Mouse (Mus musculus): Measurements from ENCODE around the gene S100a13. TPM values are rescaled to one million over a fixed set of nuclear protein-coding genes. Genes with fewer than 3 reads are reported as not detected.
A peak's percentile ranks its signal among the peaks of the same experiment; 100 is the strongest.

S100a13 gene
- total RNA-seq, 2 experiments from 2014 or later, result 20.5 to 23.9 TPM

- intact Hi-C loops (cut with DNase I), result no loop called here
Measured at GRCm38 (mm10) chr3:90497597-90497996, 16.6 kb upstream of the S100a13 start.

GRCm38 (mm10) chr3:90503444-90503843 is 10.8 kb upstream of the S100a13 start:
- intact Hi-C loops (cut with DNase I), result no loop called here
- no peak for DNase-seq (ENCODE audit: extremely low spot score in 1 of 2, low spot score in 2 of 2)

More at GRCm38 (mm10) chr3:90497597-90497996, 16.6 kb upstream of the S100a13 start:
- no peak for DNase-seq (ENCODE audit: extremely low spot score in 1 of 2, low spot score in 2 of 2)

- DNase-seq (ENCODE audit: extremely low spot score in 1 of 2, low spot score in 2 of 2), result no peak
- intact Hi-C loops (cut with DNase I), result loop anchor here (5.0 kb wide), 2 partner anchors 147 to 202 kb away; partner anchors contain the start of gene S100a7a
Measured at GRCm38 (mm10) chr3:90505216-90505615, 9.0 kb upstream of the S100a13 start.

GRCm38 (mm10) chr3:90506362-90506761 is 7.9 kb upstream of the S100a13 start:
- intact Hi-C loops (cut with DNase I), result loop anchor here (5.0 kb wide), 2 partner anchors 146 to 201 kb away; partner anchors contain the start of gene S100a7a
- DNase-seq (ENCODE audit: extremely low spot score in 1 of 2, low spot score in 2 of 2), result no peak

- intact Hi-C loops (cut with DNase I), result loop anchor here (5.0 kb wide), 2 partner anchors 144 to 199 kb away; partner anchors contain the start of gene S100a7a
- no peak for DNase-seq (ENCODE audit: extremely low spot score in 1 of 2, low spot score in 2 of 2)
Measured at GRCm38 (mm10) chr3:90508287-90508949, 5.8 kb upstream of the S100a13 start.

GRCm38 (mm10) chr3:90508950-90509746 is 5.1 kb upstream of the S100a13 start, which contains the start of gene Chtop:
TSS of gene Chtop (minus strand) at chr3:90509498.
- peak; percentile 99 to 100 for DNase-seq (ENCODE audit: extremely low spot score in 1 of 2, low spot score in 2 of 2)
- intact Hi-C loops (cut with DNase I), result loop anchor here (5.0 kb wide), 2 partner anchors 143 to 198 kb away; partner anchors contain the start of gene S100a7a

GRCm38 (mm10) chr3:90509747-90510123 is 4.5 kb upstream of the S100a13 start:
- DNase-seq (ENCODE audit: extremely low spot score in 1 of 2, low spot score in 2 of 2), result no peak

GRCm38 (mm10) chr3:90512276-90512675 is 2.0 kb upstream of the S100a13 start:
- intact Hi-C loops (cut with DNase I), result no loop called here
- DNase-seq (ENCODE audit: extremely low spot score in 1 of 2, low spot score in 2 of 2), result no peak

More at GRCm38 (mm10) chr3:90509747-90510123, 4.5 kb upstream of the S100a13 start:
- intact Hi-C loops (cut with DNase I), result loop anchor here (5.0 kb wide), 2 partner anchors 143 to 198 kb away; partner anchors contain the start of gene S100a7a

GRCm38 (mm10) chr3:90512948-90513642 is 1.1 kb upstream of the S100a13 start:
- intact Hi-C loops (cut with DNase I), result no loop called here
- no peak for DNase-seq (ENCODE audit: extremely low spot score in 1 of 2, low spot score in 2 of 2)

- intact Hi-C loops (cut with DNase I), result no loop called here
- peak in 1 of 2 experiments; percentile 79 for DNase-seq (ENCODE audit: extremely low spot score in 1 of 2, low spot score in 2 of 2)
Measured at GRCm38 (mm10) chr3:90514691-90515090, 456 bp downstream of the S100a13 start.

GRCm38 (mm10) chr3:90515242-90515641 is 1.0 kb downstream of the S100a13 start:
- intact Hi-C loops (cut with DNase I), result no loop called here
- peak in 1 of 2 experiments; percentile 64 for DNase-seq (ENCODE audit: extremely low spot score in 1 of 2, low spot score in 2 of 2)

GRCm38 (mm10) chr3:90515789-90516188 is 1.6 kb downstream of the S100a13 start:
- no peak for DNase-seq (ENCODE audit: extremely low spot score in 1 of 2, low spot score in 2 of 2)
- intact Hi-C loops (cut with DNase I), result no loop called here

GRCm38 (mm10) chr3:90517711-90518110 is 3.5 kb downstream of the S100a13 start:
- DNase-seq (ENCODE audit: extremely low spot score in 1 of 2, low spot score in 2 of 2), result no peak
- intact Hi-C loops (cut with DNase I), result no loop called here

- DNase-seq (ENCODE audit: extremely low spot score in 1 of 2, low spot score in 2 of 2), result peak in 1 of 2 experiments; percentile 36
- intact Hi-C loops (cut with DNase I), result loop anchor here (5.0 kb wide), 2 partner anchors 47 to 92 kb away; no protein-coding TSS in a partner anchor
Measured at GRCm38 (mm10) chr3:90525421-90525820, 11.2 kb downstream of the S100a13 start.

GRCm38 (mm10) chr3:90526076-90526475 is 11.8 kb downstream of the S100a13 start:
- intact Hi-C loops (cut with DNase I), result loop anchor here (5.0 kb wide), 2 partner anchors 46 to 91 kb away; no protein-coding TSS in a partner anchor
- no peak for DNase-seq (ENCODE audit: extremely low spot score in 1 of 2, low spot score in 2 of 2)

GRCm38 (mm10) chr3:90526580-90526979 is 12.3 kb downstream of the S100a13 start, which contains the start of gene S100a14:
TSS of gene S100a14 (plus strand) at chr3:90526856.
- no peak for DNase-seq (ENCODE audit: extremely low spot score in 1 of 2, low spot score in 2 of 2)

GRCm38 (mm10) chr3:90527291-90527873 is 13.1 kb downstream of the S100a13 start:
- intact Hi-C loops (cut with DNase I), result loop anchor here (5.0 kb wide), 2 partner anchors 45 to 90 kb away; no protein-coding TSS in a partner anchor

More at GRCm38 (mm10) chr3:90526580-90526979, 12.3 kb downstream of the S100a13 start, which contains the start of gene S100a14:
- intact Hi-C loops (cut with DNase I), result loop anchor here (5.0 kb wide), 2 partner anchors 46 to 91 kb away; no protein-coding TSS in a partner anchor

GRCm38 (mm10) chr3:90531713-90532112 is 17.5 kb downstream of the S100a13 start:
- no peak for DNase-seq (ENCODE audit: extremely low spot score in 1 of 2, low spot score in 2 of 2)
- intact Hi-C loops (cut with DNase I), result no loop called here

More at GRCm38 (mm10) chr3:90527291-90527873, 13.1 kb downstream of the S100a13 start:
- no peak for DNase-seq (ENCODE audit: extremely low spot score in 1 of 2, low spot score in 2 of 2)

Data from left cerebral cortex, postnatal 10 days (tissue).